Mouse (Mus musculus): Measurements from ENCODE around the gene Ube3a.

GRCm38 (mm10) chr7:59265538-59265937 lies 37.0 kb downstream of the Ube3a start:
- TF ChIP-seq CTCF (IDR thresholded peaks at IDR 0.05; ENCODE audit: low read depth) (no peak), EP300 (optimal IDR thresholded peaks at IDR 0.05) (no peak)

Data from stomach, postnatal 0 days (tissue).